Mouse (Mus musculus): ENCODE measurements around the gene Rb1. TPM values are rescaled to one million over a fixed set of nuclear protein-coding genes. Genes with fewer than 3 reads are reported as not detected.

The Rb1 gene
- total RNA-seq, 2 experiments from 2014 or later = 31.1 to 33.1 TPM

DNA sequence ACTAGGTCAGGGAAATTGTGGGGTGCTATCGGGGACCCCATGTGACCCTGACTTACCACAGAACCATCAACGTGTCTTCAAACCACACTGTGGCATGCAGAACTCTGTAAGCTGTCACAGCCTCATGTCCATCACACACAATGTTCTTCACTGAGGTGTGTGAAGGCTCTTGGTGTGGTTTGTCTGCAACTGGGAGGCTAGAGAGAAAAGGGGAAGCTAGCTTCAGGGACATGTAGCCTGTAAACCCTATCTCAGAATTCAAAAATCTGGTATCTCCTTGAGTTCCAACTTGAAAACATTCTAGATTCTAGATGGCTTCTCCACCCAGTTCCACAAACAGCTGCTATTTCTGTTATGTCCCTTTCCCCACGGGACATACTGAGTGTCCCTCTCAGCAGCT, 14.0 kb upstream of the Rb1 start:
- no peak for DNase-seq (ENCODE audit: low spot score in 2 of 2)
- intact Hi-C loops (cut with DNase I) = no loop called here

DNA sequence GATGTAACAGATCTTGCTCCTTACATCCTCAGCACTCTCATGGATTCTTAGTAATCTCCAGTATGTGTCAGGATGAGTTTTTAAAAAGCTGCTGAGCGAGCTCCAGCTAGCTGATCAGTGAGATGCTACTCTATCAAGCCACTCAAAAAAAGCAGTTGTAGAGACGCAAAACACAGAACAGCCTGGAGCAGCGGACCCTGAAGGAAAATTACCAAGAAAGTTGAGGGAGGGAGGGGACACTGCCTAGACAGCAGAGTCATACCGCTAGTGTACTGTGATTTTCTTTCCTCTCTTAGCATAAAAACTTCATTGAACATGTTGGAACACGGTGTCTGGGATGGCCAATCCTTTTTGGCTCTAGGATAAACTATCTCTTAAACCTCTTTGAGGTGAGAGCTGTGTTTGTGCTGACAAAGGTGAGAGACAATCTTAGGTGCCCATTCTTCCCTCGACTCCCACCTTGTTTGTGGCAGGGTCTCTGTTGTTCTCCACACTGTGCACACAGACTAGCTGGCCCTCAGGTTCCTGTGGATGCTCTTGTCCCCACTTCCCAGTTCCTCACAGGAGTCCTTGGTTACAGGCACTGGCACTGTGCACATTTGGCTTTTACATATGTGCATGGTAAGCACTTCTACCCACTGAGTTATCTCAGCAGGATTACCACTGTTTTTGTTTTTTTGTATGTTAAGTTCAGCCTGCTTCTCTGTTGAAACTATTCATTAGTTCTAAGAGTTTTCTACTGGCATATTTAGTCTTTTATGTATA, 10.9 kb upstream of the Rb1 start:
- intact Hi-C loops (cut with DNase I) = no loop called here
- DNase-seq (ENCODE audit: low spot score in 2 of 2) = no peak

DNA sequence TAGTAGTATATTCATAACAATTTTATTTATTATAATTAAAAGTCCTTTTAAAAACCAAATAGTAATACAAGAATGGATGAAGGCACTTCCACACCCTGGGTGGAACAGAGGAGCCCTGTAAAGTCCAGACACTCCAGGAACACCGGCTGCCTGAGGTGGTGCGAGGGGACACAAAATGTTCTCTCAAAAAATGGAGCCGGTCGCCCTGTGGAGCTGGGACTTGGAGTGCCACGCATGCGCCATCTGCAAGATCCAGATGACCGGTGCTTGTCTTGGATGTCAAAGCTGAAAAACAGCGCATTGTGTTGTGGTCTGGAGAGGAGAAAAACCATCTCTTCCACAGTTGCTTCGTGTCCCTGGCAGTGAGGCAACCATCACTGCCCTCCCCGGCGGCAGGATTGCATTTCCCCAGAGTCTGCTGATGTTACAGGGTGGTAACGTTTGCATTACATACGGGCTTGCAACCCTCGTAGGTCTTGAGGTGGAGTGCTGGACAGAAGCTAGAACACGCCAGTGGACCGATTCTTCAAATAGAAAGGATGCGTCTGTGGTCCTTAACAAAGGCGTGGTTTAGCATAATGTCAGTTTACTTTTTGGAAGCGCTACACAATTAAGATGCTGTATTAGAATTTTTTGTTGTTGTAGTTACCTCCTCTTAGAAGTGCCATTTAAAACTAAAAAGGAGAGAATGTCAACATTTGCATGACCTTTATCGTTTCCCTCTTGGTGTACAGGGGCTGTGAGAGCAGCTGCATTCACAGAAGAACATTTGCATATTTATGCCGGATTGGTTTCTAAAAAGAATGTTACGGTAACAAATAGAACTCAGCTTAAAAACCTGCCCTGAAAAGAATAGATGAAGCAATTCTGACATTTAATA, 9.5 kb upstream of the Rb1 start:
- peak in 1 of 2 experiments; percentile 25 for DNase-seq (ENCODE audit: low spot score in 2 of 2)
- intact Hi-C loops (cut with DNase I) = no loop called here

DNA sequence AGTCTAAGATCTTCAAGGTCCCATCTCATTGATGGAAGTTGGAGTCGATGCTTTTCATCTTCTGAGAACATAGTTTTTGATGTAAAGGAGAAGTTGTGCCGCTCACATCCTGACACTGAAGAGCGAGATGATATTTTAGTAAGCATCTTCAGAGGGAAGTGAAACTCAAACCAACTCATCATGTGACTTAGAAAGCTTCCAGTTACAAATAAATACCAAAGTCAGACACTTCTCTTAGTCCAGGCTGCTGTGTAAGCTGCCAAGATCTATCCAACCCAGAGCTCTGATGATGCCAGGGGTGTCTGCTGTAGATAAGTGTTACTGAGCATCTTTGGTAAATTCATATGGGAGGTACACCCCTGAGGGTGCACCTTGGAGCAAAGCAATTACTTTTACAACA, 8.3 kb upstream of the Rb1 start:
- intact Hi-C loops (cut with DNase I) = no loop called here
- no peak for DNase-seq (ENCODE audit: low spot score in 2 of 2)

DNA sequence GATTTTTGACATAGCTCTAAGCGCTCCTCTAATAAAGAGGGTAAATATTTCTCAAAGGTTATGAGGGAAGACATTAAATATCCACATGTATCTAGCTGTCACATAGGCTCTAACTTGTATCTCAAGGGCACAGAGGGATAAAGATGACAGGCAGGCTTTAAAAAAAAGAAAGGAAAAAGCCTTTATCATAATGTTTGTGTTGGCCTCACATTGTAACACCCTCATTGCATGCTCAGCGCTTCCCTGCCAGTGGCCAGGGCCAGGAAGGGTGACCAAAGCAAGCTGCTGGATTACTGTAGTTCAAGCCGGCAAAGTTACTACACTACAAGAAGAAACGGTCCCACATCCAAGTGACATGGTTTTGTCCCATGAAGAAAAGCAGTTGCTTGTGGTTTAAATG, 5.8 kb upstream of the Rb1 start:
- intact Hi-C loops (cut with DNase I) = no loop called here
- DNase-seq (ENCODE audit: low spot score in 2 of 2) = no peak

DNA sequence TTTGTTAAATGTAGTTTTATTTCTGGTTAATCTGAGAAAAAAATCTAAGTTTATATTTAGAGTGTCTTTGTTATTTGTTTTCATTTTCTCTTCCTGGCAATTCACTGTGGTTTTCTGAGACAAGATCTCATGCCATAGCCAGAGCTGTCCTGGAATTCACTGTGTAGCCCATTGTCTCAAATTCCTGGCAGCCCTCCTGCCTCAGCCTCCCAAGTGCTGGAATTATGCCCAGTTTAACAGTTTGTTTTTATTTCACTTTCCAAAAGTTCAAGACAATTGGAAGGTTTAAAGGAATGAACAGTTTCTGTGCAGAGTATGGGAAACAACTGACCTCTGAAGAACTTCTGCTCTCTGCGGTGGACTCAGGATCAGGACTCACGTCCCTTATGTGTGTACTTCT, 4.2 kb upstream of the Rb1 start:
- no peak for DNase-seq (ENCODE audit: low spot score in 2 of 2)
- intact Hi-C loops (cut with DNase I) = loop anchor here (5.0 kb wide), 2 partner anchors 57 to 147 kb away; partner anchors contain the start of gene Itm2b

DNA sequence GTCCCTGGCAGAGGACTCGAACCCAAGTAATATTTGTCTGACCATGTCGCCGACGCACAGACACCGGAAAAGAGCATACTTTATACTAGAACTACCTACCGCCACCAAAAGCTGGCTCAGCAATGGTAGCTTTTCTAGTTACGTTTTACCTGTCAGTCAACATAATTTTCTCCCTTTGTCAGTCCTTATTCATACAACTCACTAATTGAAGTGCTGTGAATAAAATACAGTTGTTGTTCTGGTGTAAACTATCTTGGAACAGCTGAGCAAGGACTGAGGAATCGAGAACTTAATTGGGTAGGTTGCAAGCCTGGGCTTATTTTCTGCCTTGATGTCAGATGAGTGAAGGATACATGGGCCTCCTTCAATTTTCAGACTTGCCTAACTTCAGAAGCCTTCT, 889 bp upstream of the Rb1 start:
- no peak for DNase-seq (ENCODE audit: low spot score in 2 of 2)
- intact Hi-C loops (cut with DNase I) = loop anchor here (5.0 kb wide), 2 partner anchors 61 to 151 kb away; partner anchors contain the start of gene Itm2b

DNA sequence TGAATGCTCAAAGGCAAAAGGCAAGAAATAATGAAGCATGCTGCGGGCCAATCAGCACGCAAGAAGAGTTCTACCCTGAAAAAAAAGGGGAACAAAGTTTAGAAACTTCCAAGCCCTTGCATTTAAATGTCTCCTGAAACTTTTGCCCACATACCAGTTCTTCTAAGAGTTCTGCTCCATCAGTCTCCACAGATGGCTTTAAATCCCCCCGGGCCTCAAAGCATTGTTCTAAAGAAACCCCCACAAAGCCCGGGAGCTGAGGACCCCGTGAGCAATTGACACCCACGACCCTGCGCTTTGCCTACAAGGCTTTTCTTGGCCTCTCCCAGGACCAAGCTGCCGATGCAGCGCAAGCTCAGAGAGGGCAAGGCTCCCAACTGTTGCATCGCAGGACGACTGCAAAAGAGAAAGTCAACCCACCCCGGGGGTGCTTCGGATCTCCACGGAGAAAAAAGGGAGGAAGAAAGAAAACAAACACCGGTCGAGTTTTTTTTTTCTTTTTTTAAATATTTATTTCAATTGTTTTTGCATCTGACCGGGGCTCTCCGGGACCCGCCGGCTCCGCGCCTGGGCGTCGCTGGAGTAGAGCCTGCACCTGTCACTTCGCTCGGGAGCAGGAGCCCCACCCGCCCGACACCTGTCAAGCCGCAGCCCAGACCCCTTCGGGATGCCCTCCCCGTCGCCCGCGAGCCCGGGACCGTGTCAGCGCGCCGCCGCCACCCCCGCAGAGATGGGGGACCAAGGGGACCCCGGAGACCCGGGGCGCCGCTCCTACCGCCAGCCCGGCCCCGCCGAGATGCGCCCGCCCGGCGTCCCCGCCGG, 777 bp downstream of the Rb1 start:
- DNase-seq (ENCODE audit: low spot score in 2 of 2) = peak; percentile 20 to 30
- intact Hi-C loops (cut with DNase I) = loop anchor here (5.0 kb wide), 2 partner anchors 62 to 152 kb away; partner anchors contain the start of gene Itm2b

DNA sequence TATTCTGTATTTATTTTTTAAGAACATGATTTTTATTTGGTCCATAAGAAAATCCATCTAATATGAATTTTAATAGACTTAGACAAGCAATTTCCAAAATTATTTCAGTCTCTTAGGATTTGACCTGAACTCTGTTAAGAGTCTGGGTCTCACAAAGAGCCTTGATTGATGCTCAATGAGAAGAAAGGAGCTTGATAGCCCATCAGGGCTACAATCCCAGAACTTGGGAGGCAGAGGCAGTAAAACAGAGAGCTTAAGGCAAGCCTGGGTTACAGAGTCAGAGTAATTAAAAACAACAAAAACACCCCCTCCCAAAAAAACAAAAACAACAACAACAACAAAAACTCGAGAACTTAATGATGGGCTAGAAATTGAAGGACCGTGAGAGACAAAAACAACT, 1.7 kb downstream of the Rb1 start:
- no peak for DNase-seq (ENCODE audit: low spot score in 2 of 2)
- intact Hi-C loops (cut with DNase I) = no loop called here

DNA sequence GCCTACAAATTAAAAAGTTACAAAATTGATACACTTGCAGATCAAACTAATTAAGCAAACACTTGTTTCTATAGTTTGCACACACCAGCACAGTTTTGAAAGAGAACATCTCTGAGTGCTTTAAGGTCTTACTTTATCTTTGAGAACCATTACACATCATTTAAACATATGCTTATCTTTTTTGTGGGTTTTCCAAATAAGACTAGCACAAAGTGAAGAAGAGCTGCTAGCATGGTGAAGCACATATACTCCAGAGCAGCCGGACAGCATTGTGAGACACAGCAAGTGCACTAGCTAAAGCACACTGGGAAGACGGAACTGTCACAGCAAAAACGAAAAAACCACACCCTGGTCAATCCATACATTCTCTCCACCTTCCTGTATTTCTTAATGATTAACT, 3.5 kb downstream of the Rb1 start:
- intact Hi-C loops (cut with DNase I) = no loop called here
- no peak for DNase-seq (ENCODE audit: low spot score in 2 of 2)

DNA sequence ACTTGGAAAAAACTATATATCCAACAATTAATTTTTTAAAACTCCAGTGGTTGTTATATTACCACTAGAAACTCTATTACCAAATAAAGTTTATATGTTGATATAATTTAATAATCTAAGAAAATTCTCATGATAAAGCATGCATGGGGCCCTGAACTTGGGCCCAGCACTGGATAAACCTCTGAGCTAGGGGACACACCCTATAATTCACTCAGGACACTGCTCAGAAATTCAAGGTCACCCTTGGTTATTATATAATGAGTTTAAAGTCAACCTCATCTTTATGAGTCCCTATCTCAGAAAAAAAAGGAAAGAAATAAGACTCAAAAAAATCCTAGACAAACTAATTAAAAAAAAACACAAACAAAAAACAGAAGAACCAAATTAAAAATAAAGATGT, 8.7 kb downstream of the Rb1 start:
- no peak for DNase-seq (ENCODE audit: low spot score in 2 of 2)
- intact Hi-C loops (cut with DNase I) = no loop called here

DNA sequence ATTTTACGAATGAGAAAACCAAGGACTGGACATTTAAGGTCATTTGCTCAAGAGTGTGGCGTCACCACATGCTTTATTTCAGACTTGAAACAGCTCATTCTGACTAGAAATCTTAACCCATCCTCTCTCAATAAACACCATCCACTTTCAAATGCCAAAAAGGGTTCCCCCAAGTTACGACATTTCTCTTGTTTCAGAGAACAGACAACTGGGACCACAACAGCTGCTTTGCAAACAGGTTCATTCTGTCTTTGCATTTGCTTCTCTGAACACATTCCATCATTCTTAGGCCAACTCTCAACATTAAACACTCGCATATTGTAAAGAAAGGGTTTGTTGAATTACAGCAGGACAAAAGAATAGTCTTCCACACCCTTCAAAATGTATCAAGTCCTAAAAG, 11.8 kb downstream of the Rb1 start:
- DNase-seq (ENCODE audit: low spot score in 2 of 2) = no peak

DNA sequence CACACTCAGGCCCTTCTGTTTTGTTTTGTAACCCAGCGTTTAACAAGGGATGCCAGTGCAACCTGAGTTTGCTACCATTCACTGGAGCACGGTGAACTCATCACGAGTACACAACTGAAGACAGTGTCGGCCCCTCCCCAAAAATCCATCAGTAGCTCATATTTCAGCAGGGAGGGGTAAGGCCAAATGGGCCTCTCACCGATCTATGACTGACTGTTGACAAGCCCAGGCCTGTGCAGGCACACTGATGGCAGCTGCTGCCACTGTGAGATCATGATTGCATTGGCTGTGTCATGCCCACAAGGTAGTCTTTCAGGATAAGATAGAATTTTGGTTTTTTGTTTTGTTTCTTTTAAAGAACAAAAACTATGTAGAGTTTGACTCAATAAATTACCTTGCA, 12.2 kb downstream of the Rb1 start:
- DNase-seq (ENCODE audit: low spot score in 2 of 2) = no peak
- intact Hi-C loops (cut with DNase I) = no loop called here

More for the DNA sequence above, 11.8 kb downstream of the Rb1 start:
- intact Hi-C loops (cut with DNase I) = no loop called here

DNA sequence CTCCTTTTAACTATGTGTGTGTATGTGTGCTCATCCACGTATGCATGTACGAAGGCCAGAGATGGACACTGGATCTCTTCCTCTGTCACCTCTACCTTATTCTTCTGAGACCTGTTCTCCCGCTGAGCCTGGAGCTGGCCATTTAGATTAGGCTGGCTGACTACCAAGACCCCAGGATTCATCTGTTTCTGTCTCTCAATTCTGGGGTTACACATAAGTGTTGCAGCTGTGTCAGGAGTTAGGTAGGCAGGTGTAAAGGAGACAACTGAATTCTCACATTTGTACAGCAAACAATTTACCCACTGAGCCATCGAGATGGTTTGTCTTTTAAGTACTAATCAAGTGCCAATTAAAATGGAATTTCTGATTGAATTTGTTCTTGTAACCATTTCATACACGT, 12.7 kb downstream of the Rb1 start:
- intact Hi-C loops (cut with DNase I) = no loop called here
- DNase-seq (ENCODE audit: low spot score in 2 of 2) = no peak

DNA sequence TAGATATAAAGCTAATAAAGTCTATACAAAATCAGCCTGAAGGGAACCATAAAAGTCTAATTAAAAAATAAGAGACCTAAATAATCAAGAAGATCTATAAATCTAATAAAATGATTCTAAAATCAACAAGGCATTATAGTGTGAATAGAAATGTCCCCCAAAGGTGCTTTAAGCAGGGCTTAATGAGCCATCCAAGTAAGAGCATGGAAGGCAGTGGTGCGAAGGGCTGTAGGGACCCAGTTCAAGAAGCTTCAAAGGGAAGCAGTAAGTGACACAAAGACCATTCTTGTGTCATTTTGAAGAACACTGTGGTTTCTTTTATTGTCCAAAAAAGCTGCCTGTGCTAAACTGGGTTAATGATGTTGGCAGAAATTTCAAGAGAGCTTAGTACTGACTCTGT, 18.1 kb downstream of the Rb1 start:
- intact Hi-C loops (cut with DNase I) = no loop called here
- peak in 1 of 2 experiments; percentile 8 for DNase-seq (ENCODE audit: low spot score in 2 of 2)

DNA sequence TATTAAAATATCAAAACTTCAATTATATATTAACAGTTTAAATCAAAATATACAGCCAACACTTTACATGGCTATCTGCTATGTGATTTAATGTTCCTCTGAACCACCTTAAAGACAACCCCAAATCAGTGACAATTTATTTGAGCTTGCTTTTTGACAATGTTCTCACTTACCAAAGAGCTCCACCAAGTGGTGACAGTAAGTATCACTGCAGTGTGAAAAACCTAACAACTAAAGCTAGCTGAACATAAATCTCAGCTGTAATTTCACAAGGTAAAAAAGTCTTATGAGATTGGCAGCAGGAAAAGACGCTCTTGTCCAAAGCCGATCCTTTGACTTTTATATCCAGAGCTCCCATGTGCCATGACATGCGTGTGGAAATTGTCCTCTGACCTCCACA, 22.4 kb downstream of the Rb1 start:
- peak; percentile 58 to 77 for DNase-seq (ENCODE audit: low spot score in 2 of 2)
- intact Hi-C loops (cut with DNase I) = loop anchor here (2.0 kb wide), 1 partner anchor 196 kb away; no protein-coding TSS in a partner anchor

DNA sequence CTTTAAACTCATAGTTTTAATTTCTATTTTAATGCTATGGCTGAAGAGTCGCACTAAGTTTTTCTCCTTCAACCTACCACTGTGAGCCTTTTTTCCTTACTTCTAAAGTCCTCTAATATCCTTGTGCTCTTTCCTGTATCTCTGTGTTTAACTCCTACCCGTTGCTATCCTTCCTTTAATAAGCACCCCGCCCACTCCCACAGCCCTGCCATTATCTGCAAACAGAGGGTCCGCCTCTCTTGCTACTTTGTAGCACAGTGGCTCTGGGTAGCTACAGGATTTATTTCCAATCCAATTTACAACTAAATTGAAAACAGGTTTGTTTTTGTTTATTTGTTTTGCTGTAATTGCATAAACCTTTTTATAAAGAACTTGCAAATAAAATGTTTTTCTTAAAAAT, 23.8 kb downstream of the Rb1 start:
- no peak for DNase-seq (ENCODE audit: low spot score in 2 of 2)
- intact Hi-C loops (cut with DNase I) = loop anchor here (2.0 kb wide), 1 partner anchor 195 kb away; no protein-coding TSS in a partner anchor

DNA sequence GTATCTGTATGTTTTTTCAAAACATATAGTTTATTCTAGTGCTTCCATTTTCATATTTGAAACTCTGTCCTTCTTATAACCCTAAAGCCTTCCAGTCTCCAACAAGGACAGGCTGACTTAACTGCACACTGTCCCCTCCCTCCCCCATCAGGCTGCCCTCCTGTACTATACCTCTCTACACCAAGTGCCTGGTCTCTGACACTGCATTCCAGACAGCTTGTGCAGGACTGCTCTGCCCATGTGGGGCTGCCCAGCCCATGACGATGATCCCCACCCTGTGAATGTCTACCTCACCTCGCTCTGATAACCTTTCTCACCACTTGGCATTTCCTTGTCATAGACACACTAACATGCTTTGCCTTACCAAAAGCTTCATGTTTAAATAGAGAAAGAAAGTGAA, 30.1 kb downstream of the Rb1 start:
- intact Hi-C loops (cut with DNase I) = no loop called here

DNA sequence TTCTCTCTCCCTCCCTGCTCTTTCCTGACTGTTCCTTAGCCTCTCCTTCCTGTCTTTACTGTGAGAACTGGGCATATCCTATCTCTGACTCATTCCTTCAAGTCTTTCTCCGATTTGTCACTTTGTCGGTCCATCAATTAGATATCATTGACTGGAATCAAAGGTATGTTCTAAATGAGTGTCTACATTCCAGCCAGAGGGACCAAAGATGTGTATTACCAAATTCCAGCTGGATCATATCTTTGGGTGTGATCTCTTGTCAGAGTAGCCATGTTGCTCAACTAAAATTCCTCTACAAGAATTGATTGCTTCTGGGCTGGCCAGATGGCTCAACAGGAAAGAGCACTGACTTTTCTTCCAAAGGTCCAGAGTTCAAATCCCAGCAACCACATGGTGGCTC, 32.0 kb downstream of the Rb1 start:
- intact Hi-C loops (cut with DNase I) = no loop called here
- DNase-seq (ENCODE audit: low spot score in 2 of 2) = no peak

More for the DNA sequence above, 30.1 kb downstream of the Rb1 start:
- DNase-seq (ENCODE audit: low spot score in 2 of 2) = no peak

DNA sequence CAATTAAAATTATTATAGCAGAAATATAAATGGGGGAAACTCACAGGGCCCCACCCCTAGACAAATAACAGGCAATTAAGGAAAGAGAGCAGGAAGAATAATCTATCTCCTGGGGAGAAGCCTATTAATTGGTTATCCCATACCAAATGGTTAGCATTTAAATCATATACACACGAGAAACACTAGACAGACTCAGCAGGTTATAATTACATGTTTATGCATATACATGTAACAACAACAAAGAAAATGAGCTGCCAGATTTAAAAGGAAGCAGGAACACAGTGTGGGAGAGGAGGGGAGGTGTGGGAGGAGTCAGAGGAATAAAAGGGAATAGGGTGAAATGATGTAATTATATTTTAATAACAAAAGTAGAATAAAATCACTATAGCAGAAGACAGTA, 33.2 kb downstream of the Rb1 start:
- DNase-seq (ENCODE audit: low spot score in 2 of 2) = no peak
- intact Hi-C loops (cut with DNase I) = no loop called here

All from left cerebral cortex, postnatal 25 days (tissue).